Mouse (Mus musculus) layer of hippocampus, adult 9-11 months (tissue): ENCODE measurements at regions not wholly inside any gene's neighbourhood (a gene's known extent, or its start where the extent isn't known, plus 50 kb on each side); places are given as distances from the start of the nearest gene placed in this dataset.

Source experiments
- DNase-seq: peaks from one replicate; pipeline ENCODE4 v3.0.0; 2022

DNA sequence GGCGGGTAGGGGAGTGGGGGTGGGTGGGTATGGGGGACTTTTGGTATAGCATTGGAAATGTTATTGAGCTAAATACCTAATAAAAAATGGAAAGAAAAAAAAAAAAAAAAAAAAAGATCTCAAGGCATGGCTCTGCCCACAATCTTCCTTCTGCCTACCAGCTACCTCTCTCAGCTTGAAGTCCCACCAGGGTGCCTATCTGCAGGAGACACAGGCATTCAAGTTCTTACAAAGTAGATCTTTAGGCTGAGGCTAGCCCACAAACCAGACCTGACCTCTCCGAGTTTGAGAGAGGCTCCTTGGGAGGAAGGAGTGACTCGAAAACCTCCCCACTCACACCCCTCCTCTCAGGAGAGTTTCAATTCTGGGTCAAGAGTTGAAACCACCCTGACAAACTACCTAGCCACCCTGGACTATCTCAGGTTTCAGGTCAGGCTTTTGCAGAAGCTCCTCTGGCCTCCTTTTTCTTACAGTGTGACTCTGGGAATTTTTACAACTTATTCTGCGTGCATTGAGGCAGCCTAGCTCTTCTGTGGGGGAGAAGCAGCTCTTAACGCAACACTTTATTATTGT, 187.6 kb upstream of the Cxcr4 start:
- DNase-seq = no peak

DNA sequence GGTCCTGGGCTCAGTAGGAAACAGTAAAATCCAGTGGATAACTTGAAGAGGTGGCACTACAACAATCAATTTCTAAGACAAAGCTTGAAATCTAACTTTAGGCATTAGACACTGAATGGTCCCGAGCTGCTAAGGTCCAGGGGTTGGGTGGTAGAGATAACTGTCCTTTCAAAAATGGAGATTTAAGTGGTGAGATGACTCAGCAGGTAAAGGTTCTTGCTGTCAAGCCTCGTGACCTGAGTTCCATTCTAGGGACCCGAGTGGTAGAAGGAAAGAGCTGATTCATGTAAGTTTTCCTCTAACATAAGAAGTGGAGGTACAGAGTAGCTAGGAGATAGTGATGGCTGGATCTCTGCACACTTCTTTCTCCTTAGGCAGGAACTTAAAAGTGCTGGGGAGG, 180.3 kb upstream of the Cxcr4 start:
- no peak for DNase-seq

DNA sequence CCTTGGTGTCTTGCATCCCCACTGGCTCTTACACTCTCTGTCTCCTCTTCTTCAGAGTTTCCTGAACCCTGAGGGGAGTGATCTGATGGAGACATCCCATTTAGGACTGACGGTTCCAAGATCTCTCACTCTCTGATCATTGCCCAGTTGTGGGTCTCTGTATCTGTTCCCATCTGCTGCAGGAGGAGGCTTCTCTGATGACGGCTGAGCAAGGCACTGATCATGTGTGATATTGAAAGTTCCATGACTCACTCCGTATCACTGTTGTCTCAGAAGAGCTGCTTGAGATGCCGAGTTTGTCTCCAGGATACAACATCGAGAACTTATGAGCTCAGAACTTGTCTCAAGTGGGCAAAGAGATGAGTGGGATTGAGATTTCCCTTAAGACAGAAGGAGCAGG, 178.7 kb upstream of the Cxcr4 start:
- no peak for DNase-seq

DNA sequence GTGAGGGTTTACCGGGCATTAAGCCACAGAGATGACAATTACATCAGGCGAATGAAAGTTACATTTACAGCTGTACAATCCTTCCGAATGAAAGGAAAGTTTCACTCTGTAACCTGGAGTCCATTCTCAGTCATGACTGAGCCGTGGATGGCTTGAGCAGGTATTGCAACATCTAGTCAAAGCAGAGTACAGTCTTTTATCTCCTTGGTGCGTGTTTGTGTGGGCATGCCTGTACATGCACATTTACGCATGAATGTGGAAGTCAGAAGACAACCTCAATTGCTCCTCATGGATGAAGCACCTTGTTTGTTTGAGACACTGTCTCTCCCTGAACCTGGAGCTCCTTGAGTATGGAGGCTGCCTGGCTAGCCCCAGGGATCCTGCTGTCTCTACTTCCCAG, 175.9 kb upstream of the Cxcr4 start:
- DNase-seq = no peak

DNA sequence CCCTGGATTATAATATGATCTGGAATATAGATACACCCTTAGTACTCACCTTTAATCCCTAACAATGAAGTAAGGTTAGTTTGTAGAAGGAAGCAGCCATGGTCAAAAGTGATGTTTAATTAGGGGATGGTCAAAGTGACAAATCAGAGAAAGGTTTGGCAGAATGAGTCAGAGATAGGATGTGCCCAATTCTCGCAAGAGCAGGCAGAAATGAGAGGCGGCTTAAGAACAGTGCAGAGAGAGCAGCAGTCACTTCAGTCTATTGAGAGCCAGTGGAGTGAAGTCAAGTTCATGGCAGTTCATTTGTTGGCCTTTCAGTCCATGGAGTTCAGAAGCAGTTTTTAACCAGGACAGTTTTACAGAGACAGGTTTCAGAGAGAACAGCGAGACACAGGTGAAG, 175.3 kb upstream of the Cxcr4 start:
- DNase-seq = no peak

DNA sequence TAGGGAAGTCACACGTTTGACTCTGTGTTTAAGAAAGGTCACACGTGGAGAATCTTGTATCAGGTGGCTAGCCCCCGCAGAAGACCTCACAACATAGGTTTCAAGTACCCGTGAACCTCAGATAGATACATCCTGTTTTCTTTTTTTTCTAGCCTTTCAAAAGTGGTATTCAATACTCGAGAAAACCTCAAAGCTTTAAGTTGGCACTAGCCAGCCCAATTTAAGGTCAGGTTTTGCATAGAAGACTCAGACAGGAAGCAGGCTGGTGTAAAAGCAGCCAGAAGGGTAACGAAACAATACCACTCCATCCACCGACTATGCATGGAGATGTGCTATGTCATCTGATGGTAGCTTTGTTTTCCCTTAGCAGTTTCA, 174.8 kb upstream of the Cxcr4 start:
- no peak for DNase-seq

DNA sequence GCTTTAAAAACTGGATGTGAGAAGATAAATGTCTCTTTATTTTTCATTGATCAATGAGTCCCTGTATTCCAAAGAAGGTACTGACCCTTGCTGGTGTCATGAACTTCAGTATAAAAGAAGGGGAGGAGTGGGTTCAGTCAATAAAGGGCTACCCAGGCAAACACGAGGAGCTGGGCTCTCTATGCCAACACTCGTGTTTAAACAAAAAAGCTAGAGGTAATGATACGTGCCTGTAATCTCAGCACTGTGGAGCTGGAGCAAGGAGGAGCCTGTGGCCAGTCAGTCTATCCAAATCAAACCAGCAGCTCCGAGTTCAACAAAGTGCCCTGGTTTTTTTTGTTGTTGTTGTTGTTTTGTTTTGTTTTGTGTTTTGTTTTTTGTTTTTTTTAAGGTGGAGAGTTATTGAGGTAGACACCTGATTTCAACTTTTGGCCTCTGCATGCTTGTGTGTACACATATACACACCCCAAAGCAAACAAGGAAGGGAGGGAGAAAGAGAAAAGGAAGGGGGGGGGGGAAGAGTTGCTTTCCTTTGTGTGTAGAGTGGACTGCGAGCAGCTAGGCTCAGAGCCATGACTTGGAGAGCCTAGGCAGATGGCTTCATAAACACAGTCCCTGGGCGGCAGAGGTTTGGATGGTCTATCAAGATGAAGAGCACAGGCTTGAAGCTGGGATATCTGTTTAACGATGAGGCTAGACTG, 174.2 kb upstream of the Cxcr4 start:
- DNase-seq = no peak

DNA sequence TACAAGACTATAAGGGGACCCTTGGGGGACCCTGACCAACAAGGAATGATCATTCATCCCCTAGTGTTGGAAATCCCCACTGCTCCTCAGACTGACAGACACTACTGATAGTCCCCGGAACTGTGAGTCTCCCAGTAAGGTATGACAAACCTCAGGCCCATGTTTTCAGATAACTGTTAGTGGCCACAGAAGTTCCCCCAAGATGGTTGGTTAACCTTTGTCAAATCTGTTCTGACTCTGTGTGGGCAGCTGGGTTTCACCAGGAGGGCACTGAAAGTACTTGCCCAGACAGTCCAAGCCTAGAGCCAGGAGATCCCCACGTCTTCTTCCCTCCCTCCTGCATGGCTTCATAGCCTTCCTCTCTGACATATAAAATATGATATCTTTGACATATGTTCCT, 173.5 kb upstream of the Cxcr4 start:
- no peak for DNase-seq

DNA sequence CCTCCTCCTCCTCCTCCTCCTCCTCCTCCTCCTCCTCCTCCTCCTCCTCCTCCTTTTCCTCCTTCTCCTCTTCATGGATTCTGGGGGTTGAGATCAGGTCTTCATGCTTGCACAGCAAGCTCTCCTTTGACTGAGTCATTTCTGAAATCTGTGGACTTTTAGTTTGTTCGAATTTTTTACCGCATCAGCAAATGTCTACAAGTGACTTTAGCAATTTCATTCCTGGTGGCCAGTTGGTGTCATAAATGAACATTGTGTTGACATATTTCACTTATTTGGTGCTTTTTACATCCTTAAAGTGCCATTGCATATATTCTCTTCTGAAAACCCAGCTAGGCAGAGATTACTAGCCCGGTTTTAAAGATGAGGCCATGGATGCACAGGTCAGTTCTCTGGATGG, 173.0 kb upstream of the Cxcr4 start:
- no peak for DNase-seq

DNA sequence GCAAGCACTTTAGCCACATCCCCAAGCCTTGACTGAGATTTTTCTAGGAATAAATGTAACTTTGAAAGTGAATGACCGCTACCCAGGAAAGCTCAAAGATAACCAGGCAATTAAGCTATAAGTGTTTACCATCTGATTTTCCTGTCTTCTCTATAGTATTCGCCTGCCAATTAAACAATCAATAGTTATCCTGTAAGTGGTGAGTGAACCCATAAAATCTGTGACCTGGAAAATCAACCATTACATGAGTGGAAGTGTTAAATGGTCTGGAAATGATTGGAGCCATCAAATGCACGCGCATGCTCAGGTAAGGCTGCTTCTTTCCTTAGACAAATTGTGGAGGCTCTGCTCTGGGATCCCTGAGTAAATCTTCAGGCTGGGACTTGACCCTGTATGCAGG, 170.8 kb upstream of the Cxcr4 start:
- DNase-seq = no peak

DNA sequence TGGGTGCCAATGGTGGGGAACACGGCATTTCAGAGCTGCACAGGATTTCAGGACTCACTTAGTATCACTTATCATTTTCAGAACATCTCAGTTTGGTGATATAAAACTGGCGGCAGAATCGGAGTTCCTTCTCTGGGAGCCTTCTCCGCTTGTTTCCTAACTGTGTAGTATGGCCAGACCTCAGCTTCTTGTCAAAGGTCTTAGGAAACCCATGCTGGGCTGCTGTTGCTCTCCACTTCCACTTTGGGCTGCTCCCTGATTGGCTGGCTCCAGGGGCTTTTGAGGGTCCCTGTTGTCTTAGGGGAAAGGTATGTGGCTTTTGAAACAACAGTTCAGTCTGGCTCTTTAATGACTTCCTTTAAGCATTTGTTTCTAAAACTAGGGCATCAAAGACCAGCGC, 170.0 kb upstream of the Cxcr4 start:
- DNase-seq = no peak

DNA sequence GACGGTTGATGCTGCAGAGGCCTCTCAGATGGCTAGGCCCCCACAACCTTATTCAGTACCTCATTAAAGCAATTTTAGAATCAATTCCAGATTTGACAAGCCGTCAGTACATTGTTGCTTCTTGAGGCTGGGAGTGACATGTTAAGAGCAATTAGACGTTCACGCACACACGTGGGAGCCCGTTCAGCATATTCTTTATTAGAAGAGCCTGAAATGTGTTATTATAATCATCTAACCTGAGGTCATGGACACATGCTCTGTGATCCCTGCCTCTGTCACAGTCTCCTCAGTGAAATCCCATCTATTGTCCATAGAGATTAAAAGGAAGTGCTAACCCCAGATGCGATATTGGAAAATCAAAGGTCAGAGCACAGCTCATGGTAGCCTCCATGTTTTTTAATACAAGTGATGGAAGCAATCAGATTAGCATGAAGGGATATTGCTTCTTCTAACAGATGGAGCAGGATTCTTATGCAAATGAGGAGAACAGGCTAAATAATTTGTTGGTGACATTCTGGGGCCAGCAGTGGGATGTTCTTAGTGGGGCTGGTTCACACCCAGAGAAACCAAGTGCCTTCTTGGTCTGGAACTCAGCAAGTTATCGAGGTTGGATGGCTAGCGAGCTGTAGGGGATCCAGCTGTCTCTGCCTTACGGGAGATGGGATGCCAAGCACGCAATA, 166.8 kb upstream of the Cxcr4 start:
- no peak for DNase-seq

DNA sequence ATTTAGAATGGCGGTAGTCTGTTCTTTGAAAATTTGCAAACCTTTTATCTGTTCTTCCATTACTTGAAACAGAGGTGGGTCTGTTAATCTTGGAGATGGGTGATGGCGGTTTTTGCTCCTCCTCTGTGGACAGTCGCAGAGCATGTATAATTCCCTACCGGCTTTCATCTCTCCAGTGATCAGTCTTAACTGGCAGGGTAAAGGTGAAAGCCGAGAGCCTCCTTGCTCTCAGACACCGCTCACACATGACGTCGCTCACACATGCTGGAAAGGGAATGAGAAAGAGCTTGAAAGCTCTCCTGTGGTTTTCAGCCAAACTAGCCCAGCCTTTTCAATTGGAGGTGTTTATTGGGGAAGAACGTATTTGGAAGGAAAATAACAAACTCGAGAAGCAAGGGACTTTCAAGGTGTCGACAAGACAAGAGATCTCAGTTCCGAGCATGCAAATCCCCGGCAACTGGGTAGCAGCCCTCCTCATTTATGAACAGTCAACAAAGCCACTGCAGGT, 166.3 kb upstream of the Cxcr4 start:
- no peak for DNase-seq

DNA sequence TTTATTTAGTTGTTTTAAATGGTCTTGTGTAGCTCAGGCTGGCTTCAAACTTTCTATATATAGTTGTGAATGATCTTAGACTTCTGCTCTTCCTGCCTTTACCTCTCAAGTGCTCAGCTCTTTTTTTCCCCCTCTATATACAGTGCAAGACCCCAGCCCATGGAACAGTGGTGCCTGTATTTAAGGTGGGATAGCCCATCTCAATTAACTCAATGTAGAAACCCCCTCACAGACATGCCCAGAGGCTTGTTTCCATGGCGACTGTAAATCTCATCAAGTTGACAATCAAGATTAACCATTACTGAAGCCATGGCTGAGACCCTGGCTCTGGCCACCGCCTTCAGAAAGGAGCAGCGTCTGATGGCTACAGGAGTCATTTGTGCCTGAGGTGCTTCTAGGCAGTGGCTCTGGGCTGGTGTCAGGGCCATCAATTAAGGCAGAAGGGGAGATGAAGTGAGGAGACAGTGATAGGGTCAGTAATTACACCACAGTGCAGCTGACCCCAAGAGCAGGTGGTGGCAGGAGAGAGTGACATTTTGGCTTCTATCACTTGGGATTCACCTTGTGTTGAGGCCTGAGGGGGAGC, 161.4 kb upstream of the Cxcr4 start:
- no peak for DNase-seq

DNA sequence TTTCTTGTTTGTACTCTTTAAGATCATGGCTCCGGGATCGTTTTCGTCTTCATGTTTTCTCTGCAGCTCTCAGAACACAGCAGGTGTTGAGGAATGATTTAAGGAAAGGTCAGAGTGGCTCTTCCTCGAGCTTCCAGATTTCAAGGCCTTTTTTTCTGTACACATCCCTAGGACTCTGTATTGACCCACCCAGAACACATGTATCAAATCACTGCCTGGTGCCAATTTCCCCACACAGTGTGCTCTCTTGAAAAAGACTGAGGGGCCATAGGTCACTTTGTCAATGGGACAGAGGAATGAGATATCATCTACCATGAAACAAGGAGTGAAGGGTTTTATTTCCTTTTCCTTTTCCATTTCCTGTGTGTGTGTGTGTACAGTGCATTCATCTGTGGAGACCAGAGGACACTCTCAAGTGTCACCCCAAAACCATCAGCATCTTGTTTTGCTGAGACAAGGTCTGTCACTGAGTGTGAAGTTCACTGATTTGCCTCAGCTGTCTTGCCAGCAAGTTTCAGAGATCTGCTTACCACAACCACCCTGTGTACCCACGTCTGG, 157.4 kb upstream of the Cxcr4 start:
- no peak for DNase-seq

DNA sequence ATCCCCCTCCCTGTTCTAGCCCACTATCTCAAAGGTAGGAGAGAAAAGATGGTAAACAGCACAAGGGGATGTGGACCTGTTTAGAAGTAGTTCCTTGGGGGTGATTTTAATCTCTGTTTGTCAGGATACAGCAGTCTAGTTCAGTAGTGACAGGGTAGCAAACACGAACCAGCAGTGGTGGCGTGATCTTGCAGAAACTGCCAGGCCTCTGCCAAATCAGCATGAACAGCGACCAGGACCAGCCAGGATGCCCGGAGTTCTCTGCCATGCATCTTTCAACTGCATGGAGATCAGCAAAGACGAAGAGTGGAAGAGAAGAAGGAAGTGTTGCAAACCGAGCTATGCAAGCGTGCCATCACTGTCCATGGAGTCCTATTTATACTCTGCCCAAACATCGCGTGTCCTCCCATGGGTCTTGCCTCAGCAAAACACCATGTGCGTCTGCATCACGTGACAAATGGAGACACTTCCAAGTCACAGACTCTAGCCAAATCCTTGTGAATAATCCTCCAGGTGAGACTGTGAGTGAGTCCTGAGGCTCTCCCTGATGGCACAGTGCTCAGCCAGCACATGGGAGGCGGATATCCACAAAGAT, 155.2 kb upstream of the Cxcr4 start:
- no peak for DNase-seq

DNA sequence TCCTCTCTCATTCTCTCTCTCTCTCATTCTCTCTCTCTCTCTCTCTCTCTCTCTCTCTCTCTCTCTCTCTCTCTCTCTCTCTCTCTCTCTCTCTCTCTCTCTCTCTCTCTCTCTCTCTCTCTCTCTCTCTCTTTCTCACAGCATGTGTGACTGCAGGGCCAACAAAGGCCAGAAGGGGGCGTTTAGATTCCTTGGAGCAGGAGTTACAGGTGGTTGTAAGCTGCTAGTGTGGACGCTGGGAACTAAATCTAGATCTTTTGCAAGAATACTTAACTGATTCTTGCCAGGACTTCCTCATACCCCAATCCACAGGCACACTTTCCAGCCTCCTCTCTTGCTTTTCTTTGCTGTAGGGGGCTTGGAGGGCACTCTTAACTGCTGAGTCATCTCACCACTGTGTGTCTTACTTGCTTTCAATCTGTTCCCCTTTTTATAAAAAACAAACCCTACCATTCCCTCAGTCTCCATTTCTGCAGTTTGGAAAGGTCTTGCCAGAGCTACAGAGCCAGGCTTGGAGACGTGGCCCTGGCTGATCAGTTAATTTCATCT, 154.4 kb upstream of the Cxcr4 start:
- no peak for DNase-seq

DNA sequence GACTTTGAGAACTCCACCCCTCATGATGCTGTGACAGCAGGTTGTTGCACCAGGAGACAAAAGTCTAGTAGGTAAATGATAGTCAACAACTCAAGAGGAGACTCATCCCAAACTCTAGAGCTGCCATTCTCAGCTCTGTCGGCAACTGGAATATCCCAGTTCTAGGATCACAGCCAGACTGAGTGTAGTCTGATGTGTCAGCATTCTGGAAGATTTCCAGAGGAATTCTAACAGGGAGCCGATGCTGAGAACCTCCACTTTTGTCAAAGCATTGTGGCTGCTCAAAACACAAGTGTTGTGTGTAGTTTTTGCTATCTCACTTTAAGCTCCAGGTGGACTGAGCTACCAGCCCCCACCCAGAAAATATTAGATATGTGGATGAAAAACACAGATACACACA, 148.5 kb upstream of the Cxcr4 start:
- peak; percentile 44 for DNase-seq

DNA sequence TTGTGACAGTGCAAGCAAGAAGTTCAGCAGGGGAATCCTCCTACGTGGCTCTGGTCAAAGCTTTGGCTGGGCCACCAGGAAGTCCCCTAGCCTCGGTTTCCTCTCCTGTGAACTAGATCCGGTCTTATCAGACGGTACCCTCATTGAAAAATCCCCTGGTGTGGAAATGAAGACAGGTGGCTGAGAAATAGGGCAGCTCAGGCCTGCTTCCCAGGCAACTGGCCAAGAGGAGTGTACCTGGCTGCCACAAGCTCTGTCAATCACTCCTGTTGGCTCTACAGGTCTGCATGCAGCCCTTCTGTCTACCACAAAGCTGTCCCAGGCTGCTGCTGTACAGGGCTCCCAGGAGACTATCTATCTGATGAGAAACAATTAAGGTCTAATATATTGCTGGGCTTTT, 146.1 kb upstream of the Cxcr4 start:
- no peak for DNase-seq

DNA sequence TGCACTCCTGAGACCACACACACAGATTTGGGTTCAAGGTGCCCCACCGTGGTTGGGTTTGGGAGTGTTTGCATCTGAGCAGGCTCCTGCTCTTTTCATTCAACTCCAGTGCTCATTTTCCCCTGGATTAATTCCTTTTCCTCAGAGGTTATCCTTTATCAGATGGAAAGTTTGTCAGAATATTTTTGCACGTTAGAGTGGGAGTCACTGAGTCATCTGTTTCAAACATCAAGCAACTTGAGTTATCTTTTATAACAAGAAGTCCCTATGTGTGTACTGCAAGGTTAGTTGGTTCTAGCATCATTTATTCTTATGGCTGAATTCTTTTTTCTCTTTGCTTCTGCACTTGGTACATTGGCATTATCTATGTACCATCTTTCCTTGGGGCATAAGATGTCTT, 142.8 kb upstream of the Cxcr4 start:
- DNase-seq = no peak

DNA sequence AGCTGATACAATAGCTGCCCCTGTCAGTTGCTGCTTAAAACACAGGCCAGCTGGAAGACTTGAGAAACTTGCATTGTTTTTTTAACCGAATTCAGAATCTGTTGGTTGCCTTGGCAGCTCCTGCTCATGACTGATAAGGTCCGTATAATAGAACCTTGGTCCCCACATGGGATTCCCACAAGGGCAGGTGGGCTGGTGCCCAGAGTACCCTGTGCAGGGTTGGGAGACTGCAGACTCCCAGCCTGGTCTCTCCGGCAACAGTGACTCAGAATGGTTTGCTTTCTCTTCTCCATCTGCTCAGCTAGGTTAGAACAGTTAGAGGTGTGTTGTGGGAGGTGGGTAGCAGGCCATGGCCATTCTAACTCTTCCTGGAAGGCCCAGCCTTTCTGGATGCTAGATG, 139.4 kb upstream of the Cxcr4 start:
- no peak for DNase-seq

DNA sequence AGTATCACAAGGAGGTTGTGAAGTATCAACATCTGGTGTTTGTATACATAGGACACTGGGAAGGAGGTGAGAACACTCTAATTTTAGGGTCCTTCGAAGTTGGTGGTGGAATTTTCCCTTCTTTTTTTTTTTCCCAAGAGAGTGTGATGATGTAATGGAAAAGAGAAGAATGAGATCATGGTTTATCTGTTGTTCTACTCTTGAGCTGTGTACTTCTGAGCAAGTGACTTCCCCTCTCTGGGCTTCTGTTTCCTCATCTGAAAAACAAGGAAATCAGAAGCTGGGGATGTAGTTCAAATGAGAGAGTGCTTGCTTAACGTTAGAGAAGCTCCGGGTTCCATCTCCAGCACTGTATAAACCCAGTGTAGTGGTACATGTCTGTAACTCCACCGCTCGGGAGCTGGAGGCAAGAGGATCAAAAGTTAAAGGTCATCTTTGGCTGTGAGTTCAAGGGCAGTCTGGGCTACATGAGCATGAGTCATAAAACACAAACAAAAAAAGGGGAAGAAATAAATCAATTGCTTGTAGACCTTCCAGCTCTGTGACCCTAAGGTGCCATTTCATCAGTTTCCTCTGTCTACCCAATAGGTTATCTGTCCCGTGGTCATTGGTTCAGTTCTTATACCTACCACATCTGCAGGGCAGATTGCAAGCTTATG, 132.5 kb upstream of the Cxcr4 start:
- DNase-seq = no peak

DNA sequence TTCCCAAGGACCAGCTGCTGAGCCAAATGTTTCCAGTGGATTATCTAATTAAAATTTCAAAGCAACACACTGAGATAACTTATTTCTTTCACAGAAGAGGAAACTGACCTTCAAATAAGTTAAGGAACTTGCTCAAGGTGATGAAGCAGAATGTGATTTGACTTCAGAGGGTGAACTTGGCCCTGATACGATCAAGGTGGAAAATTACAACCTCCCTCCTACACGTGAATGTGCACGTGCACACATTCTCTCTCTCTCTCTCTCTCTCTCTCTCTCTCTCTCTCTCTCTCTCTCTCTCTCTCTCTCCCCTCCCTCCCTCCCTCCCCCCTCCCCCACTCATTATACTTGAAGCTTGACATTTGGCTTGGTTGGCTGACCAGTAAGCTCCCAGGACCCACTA, 131.8 kb upstream of the Cxcr4 start:
- no peak for DNase-seq
